Mouse (Mus musculus): Measurements from ENCODE around the gene Pgbd5.

Gene Pgbd5

DNA sequence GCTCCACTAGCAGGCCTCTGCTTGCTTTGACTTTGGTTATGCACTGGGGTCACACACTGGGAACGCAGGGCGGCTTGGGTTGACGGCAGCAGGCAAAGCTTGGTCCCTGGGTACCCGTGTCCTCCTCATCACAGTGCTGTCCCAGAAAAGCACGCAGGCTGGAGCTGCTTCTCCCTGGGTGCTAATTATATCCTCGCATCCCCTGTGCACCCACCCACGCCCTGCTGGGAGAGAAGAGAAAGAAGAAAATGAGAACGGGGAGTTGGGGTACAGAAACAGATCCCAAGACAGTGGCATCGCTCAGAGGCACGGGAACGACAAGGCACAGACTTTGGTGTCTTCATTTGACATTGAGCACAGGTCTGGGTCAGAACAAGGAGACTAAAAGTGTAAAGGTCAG is 50.0 kb downstream of the Pgbd5 start:
- no peak for DNase-seq

- DNase-seq, result no peak
Observed at GRCm38 (mm10) chr8:124386225-124386899, 53.1 kb downstream of the Pgbd5 start.

DNA sequence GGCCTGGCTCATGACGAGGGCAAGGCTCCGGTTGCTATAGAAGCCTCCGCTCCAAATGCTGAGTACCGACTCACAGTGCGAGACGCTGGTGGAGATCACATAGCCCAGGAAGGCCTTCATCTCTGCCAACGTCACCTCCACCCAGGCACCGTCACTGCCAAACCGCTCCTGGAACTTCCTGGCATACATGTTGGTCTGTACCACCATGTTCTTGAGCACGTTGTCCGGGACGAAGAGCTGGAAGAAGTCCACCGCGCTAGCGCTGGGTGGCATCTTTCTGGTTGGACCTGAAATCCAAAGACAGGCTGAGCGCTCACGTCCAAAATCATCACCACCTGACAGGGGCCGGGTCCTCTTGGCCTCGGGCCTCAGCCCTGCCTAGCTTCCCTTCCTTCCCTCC is 55.1 kb downstream of the Pgbd5 start:
- DNase-seq, result no peak

- no peak for DNase-seq
Observed at GRCm38 (mm10) chr8:124382235-124382634, 57.2 kb downstream of the Pgbd5 start.

DNA sequence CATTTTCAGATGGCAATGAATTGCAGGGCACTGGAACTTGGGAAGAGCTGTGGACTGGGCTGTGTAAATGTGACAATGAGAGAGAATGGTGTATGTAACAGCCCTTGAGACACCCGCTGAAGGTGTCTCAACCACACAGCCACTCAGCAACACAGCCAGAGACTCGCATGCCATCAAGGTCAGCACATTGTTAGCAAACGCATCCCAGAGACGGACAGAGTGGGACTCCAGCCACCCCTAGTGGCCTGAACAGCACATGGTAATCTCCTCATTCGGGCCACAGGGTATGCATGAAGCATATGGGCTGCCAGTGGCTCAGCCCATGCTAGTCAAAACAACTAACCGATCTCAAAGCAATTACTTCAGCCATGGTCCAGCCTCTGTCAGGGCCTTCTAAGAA is 60.2 kb downstream of the Pgbd5 start:
- DNase-seq, result no peak

DNA sequence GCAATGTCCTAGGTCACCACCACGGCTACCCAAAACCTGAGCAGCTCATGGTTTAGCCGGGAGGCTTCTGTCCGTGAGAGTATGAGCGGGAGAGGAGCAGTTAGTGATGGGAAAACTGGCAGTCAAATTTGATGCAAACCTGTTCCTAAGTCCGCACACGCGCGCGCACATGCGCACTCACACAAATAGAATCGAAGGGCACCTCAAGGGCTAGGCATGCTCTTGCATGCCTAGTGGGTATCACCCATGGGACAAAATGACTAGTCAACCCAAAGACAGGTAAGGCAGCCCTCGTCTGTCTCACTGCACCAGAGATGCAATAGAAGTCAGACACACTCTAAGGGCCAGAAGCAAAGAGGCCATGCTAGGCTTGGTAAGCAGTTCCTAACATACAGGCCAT is 63.1 kb downstream of the Pgbd5 start:
- DNase-seq, result no peak

- DNase-seq, result no peak
Observed at GRCm38 (mm10) chr8:124375727-124376126, 63.7 kb downstream of the Pgbd5 start.

- no peak for DNase-seq
Observed at GRCm38 (mm10) chr8:124375168-124375567, 64.3 kb downstream of the Pgbd5 start.

DNA sequence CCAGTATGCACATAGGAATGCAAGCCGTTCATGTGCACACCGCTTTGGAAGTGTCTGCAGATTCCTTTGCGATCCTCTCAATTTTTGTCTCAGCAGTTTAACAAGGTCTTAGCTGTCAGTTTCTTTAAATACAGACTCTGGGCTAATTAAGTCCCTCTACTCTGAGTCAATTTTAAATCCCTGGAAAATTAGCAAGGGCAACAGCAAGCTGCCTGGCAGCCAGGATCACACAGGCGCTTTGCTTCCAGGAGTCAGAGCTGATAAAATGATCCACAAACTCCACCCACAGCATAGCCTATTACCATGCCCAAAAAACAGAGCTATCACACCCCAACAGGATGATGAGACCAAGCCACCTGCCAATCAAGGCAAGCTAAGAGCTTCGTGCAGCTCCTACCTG is 65.7 kb downstream of the Pgbd5 start:
- DNase-seq, result no peak

DNA sequence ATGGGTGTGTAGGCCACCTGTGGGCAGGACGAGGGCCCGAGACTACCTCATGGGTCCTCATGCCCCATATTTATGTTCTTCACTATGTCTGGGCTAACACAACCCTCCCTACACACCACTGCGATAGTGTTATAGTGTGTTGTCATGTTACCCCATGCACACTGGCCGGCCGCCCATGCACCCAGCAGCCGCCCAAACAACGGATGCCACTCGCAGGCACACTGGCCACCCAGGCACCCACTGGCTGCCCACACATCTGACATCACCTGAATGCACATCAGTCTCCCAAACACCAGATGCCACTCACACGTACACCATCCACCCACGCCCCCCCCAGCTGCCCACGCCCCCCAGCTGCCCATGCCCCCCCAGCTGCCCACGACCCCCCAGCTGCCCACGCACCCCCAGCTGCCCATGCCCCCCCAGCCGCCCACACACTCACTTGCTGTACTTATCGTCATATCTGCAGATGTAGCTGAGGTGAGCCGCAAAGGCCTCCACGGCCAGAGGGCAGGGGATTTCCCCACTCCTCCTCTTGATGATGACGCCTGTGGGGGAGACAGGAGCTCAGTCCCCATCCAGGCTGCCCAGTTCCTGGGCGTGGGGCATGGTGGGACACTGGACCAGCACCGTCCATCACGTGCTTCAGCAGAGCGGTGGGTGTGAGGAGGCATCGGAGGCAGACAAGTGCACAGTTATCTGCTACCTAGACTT is 67.9 kb downstream of the Pgbd5 start:
- no peak for DNase-seq

DNA sequence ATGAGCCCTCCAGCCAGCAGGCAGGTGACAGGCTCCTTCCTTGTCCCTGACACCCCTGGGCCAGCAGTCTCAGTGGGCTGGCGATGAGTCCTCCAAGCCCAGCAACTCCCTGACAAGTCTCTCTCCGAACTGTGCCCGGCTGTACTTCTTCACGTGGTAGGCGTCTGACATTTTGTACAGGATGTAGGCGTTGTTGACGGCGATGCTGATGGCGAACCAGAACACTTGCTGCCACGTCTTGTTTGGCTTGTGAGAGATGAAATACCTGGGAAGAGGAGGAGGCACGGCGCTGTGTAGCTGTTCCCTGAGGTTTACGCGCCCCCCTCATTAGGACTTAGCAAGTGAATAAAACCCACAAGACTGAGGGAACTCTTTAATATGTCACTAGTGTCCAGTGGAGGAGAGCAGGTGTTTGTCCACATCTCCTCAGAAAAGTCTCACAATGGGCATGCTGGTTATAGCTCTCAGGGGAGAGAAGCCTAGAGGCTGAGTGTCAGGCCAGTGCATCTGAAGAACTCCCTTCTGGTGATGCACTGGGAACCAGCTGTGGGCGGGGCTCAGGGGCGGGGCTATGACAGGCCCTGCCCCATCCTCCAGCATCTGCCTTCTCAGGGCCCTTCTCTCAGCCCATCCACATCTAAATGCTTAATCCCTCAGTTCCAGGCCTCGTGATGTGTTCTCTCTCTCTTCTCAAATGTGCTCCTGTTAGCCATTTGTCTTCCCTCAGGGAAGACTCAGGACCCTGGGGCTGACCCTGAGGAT is 68.9 kb downstream of the Pgbd5 start:
- no peak for DNase-seq

- peak; percentile 70 to 74 for DNase-seq
Observed at GRCm38 (mm10) chr8:124368213-124368612, 71.2 kb downstream of the Pgbd5 start.

GRCm38 (mm10) chr8:124363337-124363736 is 76.1 kb downstream of the Pgbd5 start:
- DNase-seq, result no peak

DNA sequence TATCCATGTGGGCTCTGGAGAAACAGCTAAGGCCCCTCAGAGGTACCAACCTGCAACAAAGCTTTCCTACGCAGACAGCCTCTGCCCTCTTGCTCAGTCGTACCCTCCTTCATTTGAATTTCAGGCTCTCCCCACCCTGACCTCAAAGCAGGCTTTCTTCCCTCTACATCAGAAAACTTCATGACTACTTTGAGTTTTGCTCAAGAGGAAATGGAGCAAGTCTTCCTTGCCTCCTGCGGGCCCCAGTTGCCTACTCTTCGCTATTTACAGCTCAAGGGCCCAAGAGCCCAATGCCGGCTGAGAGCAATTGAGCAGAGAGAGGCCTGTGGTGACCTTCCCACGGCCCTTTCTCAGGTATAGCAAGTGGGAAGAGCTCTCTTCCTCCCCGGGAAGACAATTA is 76.9 kb downstream of the Pgbd5 start:
- no peak for DNase-seq

DNA sequence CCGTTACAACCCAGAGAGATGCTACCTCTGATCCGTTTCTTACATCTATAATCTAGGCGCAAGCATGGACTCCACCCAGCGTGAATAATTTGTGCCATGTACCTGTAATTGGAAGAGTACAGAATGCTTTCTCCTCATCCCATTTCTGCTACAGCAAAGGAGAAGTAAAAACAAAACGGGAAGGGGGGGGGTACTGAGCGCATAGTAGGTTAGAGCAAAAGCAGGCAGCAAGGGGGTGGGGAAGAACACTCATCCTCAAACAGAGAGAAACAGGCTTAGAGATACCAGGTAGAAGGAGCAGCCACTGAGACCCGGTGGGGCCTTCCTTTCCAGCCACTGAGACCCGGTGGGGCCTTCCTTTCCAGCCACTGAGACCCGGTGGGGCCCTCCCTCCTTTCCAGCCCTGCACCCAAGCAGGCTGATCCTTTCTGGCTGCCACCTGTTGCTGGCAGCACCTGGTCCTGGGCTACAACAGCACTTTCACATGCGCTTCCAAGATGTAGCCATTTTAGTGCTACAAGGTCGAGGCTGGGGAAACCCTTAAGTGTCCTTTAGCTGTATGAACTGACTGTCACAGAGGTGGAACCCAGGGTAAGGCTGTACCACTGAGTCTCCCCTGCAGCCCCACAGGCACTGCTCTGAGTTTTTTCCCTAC is 77.6 kb downstream of the Pgbd5 start:
- DNase-seq, result no peak

GRCm38 (mm10) chr8:124360911-124361310 is 78.5 kb downstream of the Pgbd5 start:
- no peak for DNase-seq

- DNase-seq, result peak in 1 of 2 experiments; percentile 2
Observed at GRCm38 (mm10) chr8:124351636-124352035, 87.8 kb downstream of the Pgbd5 start.

GRCm38 (mm10) chr8:124349663-124350062 is 89.8 kb downstream of the Pgbd5 start:
- DNase-seq, result peak; percentile 64 to 75

DNA sequence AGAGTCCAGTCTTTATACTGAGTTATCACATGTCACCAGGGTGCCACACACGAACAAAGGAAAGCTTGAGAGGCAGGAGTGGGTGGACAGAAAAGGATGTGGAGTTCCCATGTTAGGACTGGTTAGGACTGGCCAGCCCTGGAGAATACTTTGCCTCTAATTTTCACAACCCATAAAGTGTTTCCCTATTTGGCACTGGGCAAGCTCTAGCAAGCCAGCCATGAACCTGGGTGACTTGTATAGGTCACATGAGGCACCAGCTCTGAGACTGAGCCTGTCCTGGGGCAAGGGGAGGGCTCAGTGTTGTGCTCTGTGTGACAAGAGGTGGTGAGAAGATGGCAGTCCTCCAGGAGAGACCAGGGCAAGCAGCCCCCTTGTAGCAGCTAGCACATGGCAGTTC is 91.4 kb downstream of the Pgbd5 start:
- no peak for DNase-seq

GRCm38 (mm10) chr8:124346852-124347523 is 92.5 kb downstream of the Pgbd5 start:
- peak; percentile 69 for DNase-seq

DNA sequence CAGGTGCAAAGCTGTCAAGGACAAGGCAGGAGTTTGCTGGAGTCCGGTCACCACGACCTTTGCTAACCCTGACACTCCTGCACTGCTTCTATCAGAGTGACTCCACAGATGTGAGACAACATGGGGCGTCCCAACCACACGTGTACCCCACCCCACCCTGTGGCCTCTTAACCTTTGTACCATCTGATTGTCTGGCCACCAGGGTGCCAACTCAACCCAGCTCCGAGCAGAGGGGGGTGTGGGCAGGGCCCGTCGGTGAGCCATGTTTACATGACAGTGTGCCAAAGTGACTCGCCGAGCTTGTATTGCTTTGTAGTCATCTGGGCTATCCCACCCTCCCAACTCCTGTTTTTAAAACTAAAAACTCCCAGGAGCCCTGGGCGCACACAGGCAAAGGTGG is 94.4 kb downstream of the Pgbd5 start:
- no peak for DNase-seq

- DNase-seq, result peak; percentile 35 to 46
Observed at GRCm38 (mm10) chr8:124343991-124344390, 95.5 kb downstream of the Pgbd5 start.

DNA sequence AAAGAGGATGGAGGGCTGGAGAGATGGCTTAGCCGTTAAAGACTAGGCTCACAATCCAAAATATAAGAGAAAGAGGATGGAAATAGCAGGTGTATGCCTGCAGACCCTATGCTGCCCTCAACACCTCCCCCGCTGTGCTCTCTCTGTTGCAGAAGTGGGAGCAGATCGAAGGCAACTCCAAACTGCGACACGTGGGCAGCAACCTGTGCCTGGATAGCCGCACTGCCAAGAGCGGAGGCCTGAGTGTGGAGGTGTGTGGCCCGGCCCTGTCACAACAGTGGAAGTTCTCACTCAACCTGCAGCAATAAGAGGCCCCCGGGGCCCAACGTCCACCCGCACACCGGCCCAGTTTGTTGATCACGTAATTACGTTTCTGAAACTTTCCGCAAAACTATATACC is 96.3 kb downstream of the Pgbd5 start:
- DNase-seq, result no peak
